Mouse (Mus musculus) embryonic facial prominence, embryonic 15.5 days (tissue): Measurements from ENCODE around the gene Gm44502. TPM values are rescaled to one million over a fixed set of nuclear protein-coding genes. Genes with fewer than 3 reads are reported as not detected.

Experiments
- ATAC-seq: fragments of 200-750 bp; cut with Nextera tagmentation; 2 replicates; pipeline ENCODE4 v1.8.0; 2017; ENCODE audit warnings: low read depth, moderate TSS enrichment; ENCODE audit not compliant: insufficient number of reproducible peaks, low FRiP score, low TSS enrichment
- H3K27ac ChIP-seq: fragments of 300-500 bp; sonication (generic); replicated peaks from 2 replicates; pipeline ENCODE4 v1.5.1; 2015; ENCODE audit warnings: mild to moderate bottlenecking, inconsistent platforms
- H3K27me3 ChIP-seq: fragments of 300-500 bp; sonication (generic); 2 replicates; pipeline ENCODE4 v1.6.1; 2015; ENCODE audit warnings: inconsistent platforms
- H3K36me3 ChIP-seq: fragments of 300-500 bp; sonication (generic); 2 replicates; pipeline ENCODE4 v1.6.1; 2015; ENCODE audit warnings: mild to moderate bottlenecking, inconsistent platforms
- H3K4me1 ChIP-seq: fragments of 300-500 bp; sonication (generic); 2 replicates; pipeline ENCODE4 v1.6.1; 2015; ENCODE audit warnings: inconsistent platforms
- H3K4me2 ChIP-seq: fragments of 300-500 bp; sonication (generic); replicated peaks from 2 replicates; pipeline ENCODE4 v1.6.1; 2015; ENCODE audit warnings: mild to moderate bottlenecking, inconsistent platforms
- H3K4me3 ChIP-seq: fragments of 300-500 bp; sonication (generic); replicated peaks from 2 replicates; pipeline ENCODE4 v1.5.1; 2015; ENCODE audit warnings: mild to moderate bottlenecking, inconsistent platforms
- H3K9ac ChIP-seq: fragments of 300-500 bp; sonication (generic); 2 replicates; pipeline ENCODE4 v1.6.1; 2015; ENCODE audit warnings: inconsistent platforms
- H3K9me3 ChIP-seq: fragments of 300-500 bp; sonication (generic); replicated peaks from 2 replicates; pipeline ENCODE4 v1.6.1; 2016; ENCODE audit warnings: inconsistent platforms
- WGBS: fragments of 180-500 bp; shearing (Covaris S2); methylation state at CpG from one replicate; pipeline ENCODE4 v1.1.7; 2015; 5-methylcytosine and 5-hydroxymethylcytosine counted together
- polyA plus RNA-seq: library from polyadenylated mRNA; unstranded; fragments of >200 nt; fragmentation: Nextera tagmentation; extraction: Ambion mirVana; gene quantifications from 2 replicates; pipeline ENCODE4 v1.2.1, GENCODE M21; 2015

Gene Gm44502
- polyA plus RNA-seq, 1 experiment from 2014 or later = not detected

DNA sequence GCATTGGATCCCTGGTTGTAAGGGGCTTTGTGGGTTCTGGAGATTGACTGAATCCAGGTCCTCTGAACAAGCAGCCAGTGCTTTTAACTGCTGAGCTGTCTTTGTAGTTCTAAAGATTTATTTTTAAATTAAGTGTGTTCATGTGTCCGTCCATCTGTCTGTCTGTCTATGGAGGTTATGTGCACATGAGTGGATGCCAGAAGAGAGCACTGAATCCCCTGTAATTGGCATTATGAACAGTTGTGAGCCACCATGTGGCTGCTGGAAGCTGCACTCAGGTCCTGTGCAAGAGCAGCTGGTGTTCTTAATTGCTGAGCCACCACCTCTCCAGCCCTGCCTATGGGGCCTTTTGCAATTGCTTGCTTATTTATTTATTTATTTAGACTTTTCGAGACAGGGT lies 31.4 kb downstream of the Gm44502 start:
- H3K27ac ChIP-seq = no peak overlapping the region
- H3K27me3 ChIP-seq = no peaks in the 10 kb centered on the region
- 84% methylated on average over 2 of the region's 2 CpGs for WGBS
- no peak for ATAC-seq
- no peak overlapping the region for H3K4me2 ChIP-seq
- H3K9me3 ChIP-seq = no peaks in the 10 kb centered on the region
- no peak overlapping the region for H3K9ac ChIP-seq
- no peaks in the 10 kb centered on the region for H3K36me3 ChIP-seq
- no peaks in the 10 kb centered on the region for H3K4me1 ChIP-seq
- H3K4me3 ChIP-seq = no peak overlapping the region

DNA sequence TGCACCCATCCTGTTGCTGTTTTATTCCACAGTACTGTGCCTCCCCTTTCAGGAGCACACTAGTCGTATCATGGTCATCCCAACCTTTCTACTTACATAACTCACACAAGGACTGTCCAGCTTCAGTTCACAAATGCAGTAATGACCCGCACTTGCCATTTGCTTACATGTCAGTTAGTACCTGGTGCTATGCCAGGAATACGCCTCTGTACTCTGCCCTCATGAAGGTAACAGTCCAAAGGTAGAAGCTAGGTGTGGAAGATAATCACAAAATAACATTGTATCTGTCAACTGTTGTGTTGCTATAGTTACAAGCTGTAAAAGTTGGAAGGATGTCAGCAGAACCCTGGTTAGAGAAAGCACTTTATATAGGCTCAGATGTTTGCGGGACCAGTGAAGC lies 32.6 kb downstream of the Gm44502 start:
- no peak overlapping the region for H3K9ac ChIP-seq
- H3K4me1 ChIP-seq = no peaks in the 10 kb centered on the region
- no peaks in the 10 kb centered on the region for H3K27me3 ChIP-seq
- no peak overlapping the region for H3K4me3 ChIP-seq
- no peak overlapping the region for H3K4me2 ChIP-seq
- no peaks in the 10 kb centered on the region for H3K36me3 ChIP-seq
- WGBS = 87% methylated on average over 4 of the region's 4 CpGs
- H3K9me3 ChIP-seq = no peaks in the 10 kb centered on the region
- ATAC-seq = no peak
- H3K27ac ChIP-seq = no peak overlapping the region

DNA sequence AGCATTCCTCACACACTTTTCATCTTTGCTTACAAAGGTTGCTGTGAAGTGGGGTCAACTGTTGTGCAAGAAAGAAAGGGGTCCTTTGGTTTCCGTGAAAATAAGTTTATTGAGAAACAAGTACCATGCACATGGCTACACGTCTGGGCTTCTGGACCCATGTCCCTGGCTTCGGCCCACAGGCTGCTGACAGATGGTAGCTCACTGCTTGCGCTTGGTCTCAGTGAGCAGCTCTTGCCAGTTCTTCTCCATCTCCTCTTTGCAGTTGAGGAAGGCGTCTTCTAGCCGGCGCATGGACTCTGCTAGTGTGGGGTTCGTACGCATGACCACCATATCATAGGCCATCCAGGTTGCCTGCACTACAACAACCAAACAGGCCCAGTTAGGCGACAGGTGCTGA lies 39.4 kb downstream of the Gm44502 start:
- no peak for ATAC-seq
- no peak overlapping the region for H3K27ac ChIP-seq
- no peaks in the 10 kb centered on the region for H3K4me1 ChIP-seq
- H3K27me3 ChIP-seq = no peaks in the 10 kb centered on the region
- no peak overlapping the region for H3K4me2 ChIP-seq
- H3K9ac ChIP-seq = no peak overlapping the region
- H3K9me3 ChIP-seq = no peaks in the 10 kb centered on the region
- no peak overlapping the region for H3K4me3 ChIP-seq
- WGBS = 93% methylated on average over 10 of the region's 10 CpGs
- H3K36me3 ChIP-seq = no peaks in the 10 kb centered on the region

DNA sequence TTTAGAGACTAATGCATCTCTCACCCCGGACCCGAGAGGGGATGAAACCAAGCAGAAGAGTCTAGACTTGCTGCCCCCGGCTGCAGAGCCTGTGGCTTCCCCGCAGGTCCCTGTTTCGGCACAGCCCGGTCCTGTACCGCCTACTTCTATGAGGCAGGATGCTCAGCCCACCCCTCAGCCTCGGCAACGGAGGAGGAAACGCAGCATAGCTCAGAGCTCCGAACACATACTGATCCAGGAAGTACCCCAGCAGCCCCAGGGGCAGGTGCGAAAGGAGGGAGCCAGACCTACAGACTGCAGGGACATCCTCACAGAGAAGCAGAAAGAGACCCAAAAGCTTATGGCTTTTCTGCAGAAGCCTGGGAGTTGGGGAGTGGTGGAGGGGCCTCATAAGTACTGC lies 42.4 kb downstream of the Gm44502 start:
- 29% methylated on average over 12 of the region's 12 CpGs for WGBS
- H3K9ac ChIP-seq = no peak overlapping the region
- no peaks in the 10 kb centered on the region for H3K9me3 ChIP-seq
- peaks cover 6% of the 10 kb centered on the region; the same call in 1 of the 2 replicates for H3K27me3 ChIP-seq
- no peaks in the 10 kb centered on the region for H3K4me1 ChIP-seq
- ATAC-seq = no peak
- H3K27ac ChIP-seq = no peak overlapping the region
- H3K36me3 ChIP-seq = no peaks in the 10 kb centered on the region
- H3K4me3 ChIP-seq = no peak overlapping the region
- no peak overlapping the region for H3K4me2 ChIP-seq

- Histone ChIP-seq H3K9ac (no peak within 1 kb of the TSS), H3K36me3 (no peaks in the 10 kb centered on the region), H3K27me3 (peaks cover 12% of the 10 kb centered on the region), H3K4me2 (no peak within 1 kb of the TSS), H3K4me3 (no peak within 1 kb of the TSS), H3K4me1 (no peaks in the 10 kb centered on the region), H3K9me3 (no peaks in the 10 kb centered on the region), H3K27ac (no peak within 1 kb of the TSS)
- ATAC-seq = no peak
- WGBS = 81% methylated on average over 7 of the region's 7 CpGs
These were observed 44.9 kb downstream of the Gm44502 start, which contains the start of gene Klhdc7b for GRCm38 (mm10) chr15:89384617-89385016. Gene Klhdc7b, plus strand, starts transcription at chr15:89384917.

DNA sequence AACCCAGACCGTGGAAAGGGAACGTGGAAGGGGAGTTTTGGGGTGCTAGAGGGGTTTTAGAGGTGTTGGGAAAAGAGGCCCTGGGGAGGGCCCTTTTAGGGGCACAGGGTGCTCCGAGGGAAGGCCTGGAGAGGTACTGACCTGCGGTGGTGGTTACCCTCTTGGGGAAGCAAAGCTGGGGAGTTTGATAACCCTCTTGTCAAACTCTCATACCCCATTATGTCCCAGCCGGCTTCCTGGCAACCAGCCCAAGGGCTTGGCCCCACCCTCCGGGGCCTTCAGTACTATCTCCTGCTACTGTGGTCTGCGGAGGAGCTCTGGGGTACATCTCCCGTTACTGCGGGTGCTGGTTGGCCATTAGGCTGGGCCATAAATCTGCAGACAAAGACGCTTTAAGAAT lies 50.1 kb downstream of the Gm44502 start:
- no peaks in the 10 kb centered on the region for H3K36me3 ChIP-seq
- no peak for ATAC-seq
- peak overlapping the region; percentile 55 for H3K4me2 ChIP-seq
- WGBS = 12% methylated on average over 10 of the region's 10 CpGs
- peaks cover 26% of the 10 kb centered on the region for H3K4me1 ChIP-seq
- H3K9me3 ChIP-seq = no peaks in the 10 kb centered on the region
- no peak overlapping the region for H3K27ac ChIP-seq
- H3K27me3 ChIP-seq = peaks cover 51% of the 10 kb centered on the region
- H3K4me3 ChIP-seq = peak overlapping the region; percentile 38
- no peak overlapping the region for H3K9ac ChIP-seq

DNA sequence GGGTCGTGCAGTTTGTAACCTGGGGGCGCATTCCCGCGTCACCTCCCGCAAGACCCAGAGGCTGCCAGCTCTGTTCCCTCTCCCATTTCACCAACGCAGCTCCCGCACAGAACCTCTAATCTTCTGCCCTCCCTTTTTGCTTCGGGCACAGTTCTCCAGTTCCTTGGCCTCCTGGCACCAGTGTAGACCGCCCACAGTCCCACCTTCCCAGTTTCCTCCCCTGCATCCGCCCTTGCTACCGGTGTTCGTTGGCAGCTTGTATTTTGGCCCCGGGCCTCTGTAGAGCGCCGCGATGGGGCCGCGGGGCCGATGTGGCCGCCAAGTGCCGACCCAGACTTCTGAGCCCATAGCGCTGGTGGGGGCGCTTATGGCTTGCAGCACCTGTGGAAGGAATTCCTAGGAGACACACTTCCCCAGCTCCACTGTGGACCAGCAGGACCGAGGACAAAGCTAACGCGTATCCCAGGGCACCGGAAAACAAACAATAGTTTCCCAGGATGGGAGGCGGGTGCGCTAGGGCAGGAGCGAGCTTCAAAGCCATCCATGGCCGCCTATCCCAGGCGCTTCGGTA lies 50.6 kb downstream of the Gm44502 start, which contains the start of gene Odf3b:
Gene Odf3b (minus strand): TSS at position 452 of the 571 bp plus-strand sequence.
- WGBS = 1% methylated on average over 33 of the region's 33 CpGs
- Histone ChIP-seq H3K4me1 (peaks cover 30% of the 10 kb centered on the region), H3K27me3 (peaks cover 51% of the 10 kb centered on the region), H3K4me2 (peak within 1 kb of the TSS; percentile 55), H3K4me3 (peak within 1 kb of the TSS; percentile 38), H3K27ac (no peak within 1 kb of the TSS), H3K36me3 (no peaks in the 10 kb centered on the region), H3K9me3 (no peaks in the 10 kb centered on the region), H3K9ac (no peak within 1 kb of the TSS)
- ATAC-seq = no peak

DNA sequence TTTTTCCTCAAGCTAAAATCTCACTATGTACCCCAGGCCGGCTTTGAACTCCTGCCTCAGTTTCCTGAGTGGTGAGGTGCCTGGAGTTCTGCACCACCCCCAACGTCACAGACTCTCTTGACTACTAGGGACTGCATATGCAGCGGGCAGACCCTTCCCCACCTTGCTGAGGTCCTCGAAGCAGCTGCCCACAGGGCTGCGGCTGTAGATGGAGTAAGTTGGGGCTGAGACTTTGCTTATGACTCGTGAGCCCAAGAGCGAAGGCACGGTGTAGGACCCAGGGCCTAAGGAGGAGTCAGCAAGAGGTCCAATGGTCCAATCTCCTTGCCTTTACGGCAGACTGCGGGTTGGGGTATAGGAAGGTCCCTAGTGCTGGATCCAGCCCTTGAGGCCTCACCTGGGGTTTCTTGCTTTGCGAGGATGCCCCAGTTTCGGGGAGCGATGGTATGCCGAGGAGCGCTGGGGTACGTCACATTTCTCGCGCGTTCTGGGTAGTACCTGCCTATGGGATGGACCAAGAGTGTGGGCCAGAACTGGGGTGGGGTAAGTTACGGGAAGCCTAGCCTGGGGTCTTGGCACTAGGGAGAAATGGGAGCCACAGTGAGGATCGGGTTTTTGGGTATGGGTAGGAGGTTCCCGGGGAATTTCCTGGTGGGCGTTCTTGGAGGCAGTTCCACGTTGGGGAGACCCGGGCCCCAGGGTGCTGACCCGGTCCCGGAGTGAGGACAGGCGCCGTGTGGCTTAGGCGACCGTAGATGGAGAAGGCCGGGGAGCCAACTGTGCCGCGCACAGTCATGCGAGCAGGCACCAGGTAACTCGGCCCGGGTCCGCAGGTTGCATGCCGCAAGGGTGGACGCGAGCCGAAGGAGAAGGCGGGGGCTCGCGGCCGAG lies 51.3 kb downstream of the Gm44502 start:
- Histone ChIP-seq H3K9me3 (no peaks in the 10 kb centered on the region), H3K9ac (no peak overlapping the region), H3K4me1 (peaks cover 31% of the 10 kb centered on the region), H3K4me3 (peak overlapping the region; percentile 38), H3K27ac (no peak overlapping the region), H3K36me3 (no peaks in the 10 kb centered on the region), H3K4me2 (peak overlapping the region; percentile 55), H3K27me3 (peaks cover 51% of the 10 kb centered on the region)
- ATAC-seq = no peak
- WGBS = 9% methylated on average over 46 of the region's 46 CpGs

DNA sequence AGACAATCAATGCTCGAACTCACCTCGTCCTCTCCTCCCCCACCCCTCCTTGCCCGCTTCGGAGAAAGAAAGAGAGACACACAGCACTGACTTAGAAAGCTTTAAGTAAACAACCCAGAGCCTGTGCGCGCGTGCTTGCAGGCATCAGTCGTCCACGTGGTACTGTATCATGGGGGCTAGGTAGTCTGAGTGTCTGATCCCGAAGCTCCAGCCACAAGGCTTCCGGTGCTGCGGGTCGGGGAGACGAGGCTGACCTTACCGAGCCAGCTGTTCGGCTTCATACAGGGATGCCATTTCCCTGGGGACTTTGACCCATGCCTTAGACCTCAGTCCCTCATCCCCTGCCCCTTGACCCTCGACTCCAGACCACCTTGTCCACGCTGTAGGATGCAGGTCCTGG lies 52.1 kb downstream of the Gm44502 start:
- 3% methylated on average over 18 of the region's 18 CpGs for WGBS
- peaks cover 38% of the 10 kb centered on the region for H3K4me1 ChIP-seq
- H3K9me3 ChIP-seq = no peaks in the 10 kb centered on the region
- peak overlapping the region; percentile 12 for H3K4me2 ChIP-seq
- no peak overlapping the region for H3K9ac ChIP-seq
- ATAC-seq = no peak
- H3K27ac ChIP-seq = no peak overlapping the region
- H3K36me3 ChIP-seq = peaks cover 2% of the 10 kb centered on the region
- peaks cover 45% of the 10 kb centered on the region for H3K27me3 ChIP-seq
- H3K4me3 ChIP-seq = no peak overlapping the region

DNA sequence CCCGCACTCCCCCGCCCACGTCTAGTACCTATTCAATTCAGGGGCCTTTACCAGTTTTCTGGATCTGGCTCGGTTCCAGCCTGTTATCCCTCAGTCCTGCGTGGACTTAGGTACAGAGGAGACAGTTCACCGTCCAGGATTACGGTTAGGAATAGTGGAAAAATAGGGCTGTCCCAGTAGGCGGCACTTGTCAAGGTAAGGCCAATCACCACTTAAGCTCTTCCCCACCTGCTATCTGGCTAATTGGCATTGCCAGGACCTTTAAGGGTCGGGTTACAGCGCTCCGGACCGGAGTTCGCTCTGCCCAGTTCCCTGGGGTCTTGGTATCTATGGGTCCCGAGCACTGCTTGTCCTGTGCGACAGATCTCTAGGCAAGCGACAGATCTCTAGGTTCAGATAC lies 52.5 kb downstream of the Gm44502 start, which contains the start of gene Tymp:
Gene Tymp (minus strand): TSS at position 83 of the 400 bp plus-strand sequence.
- peak within 1 kb of the TSS; percentile 12 for H3K4me2 ChIP-seq
- whole genome bisulfite sequencing = 15% methylated on average over 16 of the region's 16 CpGs
- H3K9ac ChIP-seq = no peak within 1 kb of the TSS
- no peak within 1 kb of the TSS for H3K4me3 ChIP-seq
- H3K27ac ChIP-seq = no peak within 1 kb of the TSS
- H3K27me3 ChIP-seq = peaks cover 45% of the 10 kb centered on the region
- no peak for ATAC-seq
- H3K36me3 ChIP-seq = peaks cover 6% of the 10 kb centered on the region
- no peaks in the 10 kb centered on the region for H3K9me3 ChIP-seq
- H3K4me1 ChIP-seq = peaks cover 42% of the 10 kb centered on the region

DNA sequence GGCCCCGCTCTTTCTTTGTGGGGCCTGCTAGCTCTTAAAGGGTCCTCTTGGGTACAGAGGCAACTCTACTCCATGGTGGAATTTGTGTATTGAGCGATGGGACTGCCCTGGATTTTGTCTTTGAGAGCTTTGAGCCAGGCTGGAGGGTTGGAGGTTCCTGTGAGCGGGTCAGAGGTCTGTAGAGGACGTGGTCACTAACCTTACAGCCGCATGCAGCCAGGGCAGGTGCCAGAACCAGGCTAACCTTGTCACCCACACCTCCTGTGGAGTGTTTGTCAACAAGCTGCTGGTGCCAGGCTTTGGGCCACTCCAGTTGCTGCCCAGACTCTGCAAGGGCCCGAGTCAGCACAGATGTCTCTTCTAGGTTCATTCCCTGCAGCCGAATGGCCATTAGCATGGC lies 53.5 kb downstream of the Gm44502 start:
- ATAC-seq = no peak
- H3K27me3 ChIP-seq = peaks cover 45% of the 10 kb centered on the region
- H3K4me2 ChIP-seq = no peak overlapping the region
- H3K36me3 ChIP-seq = peaks cover 15% of the 10 kb centered on the region
- no peak overlapping the region for H3K9ac ChIP-seq
- no peaks in the 10 kb centered on the region for H3K9me3 ChIP-seq
- no peak overlapping the region for H3K27ac ChIP-seq
- H3K4me3 ChIP-seq = no peak overlapping the region
- WGBS = 80% methylated on average over 7 of the region's 7 CpGs
- H3K4me1 ChIP-seq = peaks cover 42% of the 10 kb centered on the region
